Mouse (Mus musculus): ENCODE results near the gene Ifit3. TPM values are rescaled to one million over a fixed set of nuclear protein-coding genes. Genes with fewer than 3 reads are reported as not detected.

The Ifit3 gene
- polyA plus RNA-seq (2012; rRNA removed; ENCODE audit: low replicate concordance), result 2.8 and 8.4 TPM in 2 replicates

DNA sequence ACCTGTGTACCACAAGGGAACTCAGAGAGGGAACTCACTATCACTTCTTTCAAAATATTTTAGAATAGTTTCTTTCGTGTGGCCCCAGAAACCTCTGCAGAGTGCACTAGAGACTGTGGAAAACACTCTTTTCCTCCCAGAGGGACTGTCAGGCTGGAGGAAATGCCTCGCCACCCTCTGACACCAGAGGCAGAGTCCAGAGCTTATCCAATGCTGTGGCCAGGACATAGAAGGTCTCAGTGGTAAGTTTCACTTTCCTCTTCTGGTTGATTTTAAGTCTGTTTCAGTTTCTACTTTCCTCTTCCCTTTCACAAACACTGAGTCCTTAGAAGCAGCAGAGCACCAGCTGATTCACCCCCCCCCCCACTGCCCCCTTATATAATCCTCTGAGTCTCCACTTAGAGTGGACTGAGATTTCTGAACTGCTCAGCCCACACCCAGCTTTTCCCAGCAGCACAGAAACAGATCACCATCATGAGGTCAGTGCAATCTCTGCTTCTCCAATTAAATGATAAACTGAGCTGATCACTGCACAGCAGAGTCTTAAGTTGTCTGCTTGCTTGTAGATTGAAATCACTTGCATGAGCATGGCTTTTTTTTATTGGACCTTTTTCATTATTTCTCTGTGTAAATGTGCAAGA is at the start of gene Ifit3:
Ifit3 (plus strand) TSS at position 406 of the 641 bp plus-strand sequence.

DNA sequence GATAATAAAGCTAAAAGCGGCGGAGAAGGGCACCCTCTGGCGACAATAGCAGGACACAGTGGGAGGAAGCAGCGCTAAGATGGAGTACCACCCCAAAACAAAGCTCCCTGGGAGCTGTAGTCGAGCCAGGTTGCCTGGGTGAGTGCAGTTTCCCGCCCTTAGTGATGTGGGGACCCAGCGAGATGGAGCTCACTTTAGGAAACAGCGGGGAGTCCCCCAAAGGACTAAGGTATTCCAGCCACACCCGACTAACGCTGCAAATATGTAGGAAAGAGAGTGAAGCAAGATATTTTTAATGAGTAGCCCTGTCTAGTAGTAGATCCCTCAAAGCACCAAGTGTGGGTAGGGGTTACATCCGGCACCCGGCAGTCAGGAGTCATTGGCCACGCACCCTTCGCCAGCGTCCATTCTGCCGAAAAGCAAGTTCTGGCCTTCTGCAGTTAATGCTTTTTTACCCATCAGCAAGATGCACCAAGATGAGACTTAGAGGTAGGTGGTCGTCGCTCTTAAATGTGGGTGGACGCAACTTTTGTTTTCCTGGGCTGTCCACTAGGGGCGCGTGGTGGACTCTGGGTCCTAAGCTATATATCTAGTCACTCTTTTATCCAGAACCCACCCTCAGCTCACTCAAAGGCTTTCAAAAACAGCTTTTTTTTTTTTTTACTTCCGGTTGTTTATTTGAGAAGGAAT is 32.7 kb upstream of the Ifit3 start, which contains the start of gene Ifit2:
Ifit2 (plus strand) TSS at position 161 of the 690 bp plus-strand sequence.

DNA sequence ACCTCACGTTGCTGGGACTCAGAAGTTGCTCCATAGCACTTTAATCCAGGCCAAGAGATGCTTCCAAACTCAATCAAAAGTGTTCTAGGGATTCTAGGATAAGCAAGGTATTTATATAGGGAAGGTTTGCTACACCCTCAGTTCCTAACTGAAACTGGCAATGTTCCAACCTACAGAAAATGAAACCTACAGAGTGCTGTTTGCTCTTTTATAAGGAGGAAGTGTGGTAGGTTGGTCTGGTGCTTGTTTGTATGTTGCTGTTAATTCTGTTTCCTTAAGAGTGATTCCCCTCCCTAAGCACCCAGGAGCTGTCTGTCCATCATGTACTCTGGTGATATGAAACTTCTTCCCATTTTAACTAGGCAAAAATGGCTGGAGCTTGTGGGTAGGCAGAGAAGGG is 18.6 kb downstream of the Ifit3 start, which contains the start of gene Ifit1bl1:
Ifit1bl1 (minus strand) TSS at position 69 of the 400 bp plus-strand sequence.

DNA sequence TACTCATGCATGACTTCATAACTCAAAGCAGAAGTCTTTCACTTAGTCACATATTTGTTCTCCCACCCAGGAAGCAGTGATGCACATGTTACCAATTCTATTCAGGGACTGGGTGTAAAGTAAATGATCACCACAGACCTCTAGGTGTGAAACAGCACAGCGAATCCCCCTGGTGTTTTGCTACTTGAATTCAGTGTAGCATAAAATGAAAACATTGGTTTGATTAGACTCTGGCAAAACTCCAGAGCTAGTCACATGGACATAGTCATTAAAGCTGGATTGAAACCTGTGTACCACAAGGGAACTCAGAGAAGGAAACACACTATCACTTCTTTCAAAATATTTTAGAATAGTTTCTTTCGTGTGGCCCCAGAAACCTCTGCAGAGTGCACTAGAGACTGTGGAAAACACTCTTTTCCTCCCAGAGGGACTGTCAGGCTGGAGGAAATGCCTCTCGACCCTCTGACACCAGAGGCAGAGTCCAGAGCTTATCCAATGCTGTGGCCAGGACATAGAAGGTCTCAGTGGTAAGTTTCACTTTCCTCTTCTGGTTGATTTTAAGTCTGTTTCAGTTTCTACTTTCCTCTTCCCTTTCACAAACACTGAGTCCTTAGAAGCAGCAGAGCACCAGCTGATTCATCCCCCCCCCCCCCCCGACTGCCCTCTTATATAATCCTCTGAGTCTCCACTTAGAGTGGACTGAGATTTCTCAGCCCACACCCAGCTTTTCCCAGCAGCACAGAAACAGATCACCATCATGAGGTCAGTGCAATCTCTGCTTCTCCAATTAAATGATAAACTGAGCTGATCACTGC is 24.1 kb downstream of the Ifit3 start, which contains the start of gene Ifit3b:
Ifit3b (plus strand) TSS at position 734 of the 815 bp plus-strand sequence.

Other genes starting within 250 kb of the Ifit3 start
- gene Ch25h, start 108.4 kb upstream of the Ifit3 start, polyA plus RNA-seq (2012; rRNA removed; ENCODE audit: low replicate concordance), result 15.6 and 25.1 TPM in 2 replicates
- gene Lipa, start 56.1 kb upstream of the Ifit3 start, polyA plus RNA-seq (2012; rRNA removed; ENCODE audit: low replicate concordance), result 26.5 and 63.6 TPM in 2 replicates
- gene Ifit2, start 32.8 kb upstream of the Ifit3 start, polyA plus RNA-seq (2012; rRNA removed; ENCODE audit: low replicate concordance), result 1.2 and 3.1 TPM in 2 replicates
- gene Ifit1bl1, start 18.4 kb downstream of the Ifit3 start, polyA plus RNA-seq (2012; rRNA removed; ENCODE audit: low replicate concordance), result 1.0 and 1.9 TPM in 2 replicates
- gene Ifit3b, start 24.4 kb downstream of the Ifit3 start, polyA plus RNA-seq (2012; rRNA removed; ENCODE audit: low replicate concordance), result 0.72 and 3.8 TPM in 2 replicates
- 0.14 TPM in 1 of 2 replicates, not detected in the other for gene Ifit1bl2, start 57.2 kb downstream of the Ifit3 start, polyA plus RNA-seq (2012; rRNA removed; ENCODE audit: low replicate concordance)
- gene Ifit1, start 57.3 kb downstream of the Ifit3 start, polyA plus RNA-seq (2012; rRNA removed; ENCODE audit: low replicate concordance), result 2.7 and 9.0 TPM in 2 replicates
- 1.6 and 3.1 TPM in 2 replicates for gene Slc16a12, start 163.8 kb downstream of the Ifit3 start, polyA plus RNA-seq (2012; rRNA removed; ENCODE audit: low replicate concordance)